Mouse (Mus musculus) induced T-regulatory cell, adult 2 months (primary cell): ENCODE measurements around the gene Prkd2.
A peak's percentile ranks its signal among the peaks of the same experiment; 100 is the strongest.

Experiments used
- DNase-seq: peaks from one replicate; pipeline ENCODE4 v3.0.0-alpha.2; 2012; ENCODE audit warnings: low read depth

Prkd2 gene

DNA sequence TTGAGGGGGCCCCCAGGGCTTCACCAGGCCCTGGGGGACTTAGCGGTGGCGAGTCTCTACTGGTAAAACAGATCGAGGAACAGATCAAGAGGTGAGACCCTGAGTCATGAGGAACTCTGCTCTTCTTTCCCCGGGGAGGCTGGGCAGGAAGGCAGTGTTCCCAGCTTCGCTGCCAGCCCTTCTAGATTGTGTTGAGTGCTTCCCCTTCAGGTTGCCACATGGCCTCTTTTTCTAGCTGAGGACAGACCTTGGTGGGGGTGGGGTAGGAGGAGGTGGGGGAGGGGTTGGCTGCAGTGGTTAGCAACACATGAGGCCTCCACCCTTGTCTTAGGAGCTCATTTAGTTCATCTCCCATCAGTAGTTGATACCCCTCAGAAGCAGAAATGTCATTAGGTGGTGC lies 16.1 kb upstream of the Prkd2 start:
- DNase-seq: no peak

GRCm38 (mm10) chr7:16827274-16827673 lies 15.4 kb upstream of the Prkd2 start:
- DNase-seq: peak; percentile 62

DNA sequence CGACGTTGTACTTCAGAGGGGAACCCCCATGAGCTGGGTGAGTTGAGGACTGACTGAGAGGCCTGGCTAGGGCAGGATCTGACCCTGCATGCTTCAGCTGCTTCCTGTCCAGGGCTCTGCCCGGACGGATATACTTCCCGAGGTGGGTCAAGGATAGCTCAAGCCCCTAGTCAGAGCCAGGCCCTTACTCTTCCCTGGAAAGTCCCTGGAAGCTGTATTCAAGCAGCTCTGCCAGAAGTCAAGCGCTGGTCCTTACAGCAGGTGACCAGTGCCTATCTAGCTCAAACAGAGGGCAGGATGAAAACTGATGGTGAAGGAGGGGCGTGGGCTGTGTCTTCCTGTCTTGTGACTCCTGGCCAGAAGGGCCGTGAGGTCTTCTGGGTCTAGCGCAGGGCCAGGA lies 12.3 kb upstream of the Prkd2 start:
- no peak for DNase-seq

- DNase-seq: no peak
Measured at GRCm38 (mm10) chr7:16837916-16838803, 4.5 kb upstream of the Prkd2 start.

DNA sequence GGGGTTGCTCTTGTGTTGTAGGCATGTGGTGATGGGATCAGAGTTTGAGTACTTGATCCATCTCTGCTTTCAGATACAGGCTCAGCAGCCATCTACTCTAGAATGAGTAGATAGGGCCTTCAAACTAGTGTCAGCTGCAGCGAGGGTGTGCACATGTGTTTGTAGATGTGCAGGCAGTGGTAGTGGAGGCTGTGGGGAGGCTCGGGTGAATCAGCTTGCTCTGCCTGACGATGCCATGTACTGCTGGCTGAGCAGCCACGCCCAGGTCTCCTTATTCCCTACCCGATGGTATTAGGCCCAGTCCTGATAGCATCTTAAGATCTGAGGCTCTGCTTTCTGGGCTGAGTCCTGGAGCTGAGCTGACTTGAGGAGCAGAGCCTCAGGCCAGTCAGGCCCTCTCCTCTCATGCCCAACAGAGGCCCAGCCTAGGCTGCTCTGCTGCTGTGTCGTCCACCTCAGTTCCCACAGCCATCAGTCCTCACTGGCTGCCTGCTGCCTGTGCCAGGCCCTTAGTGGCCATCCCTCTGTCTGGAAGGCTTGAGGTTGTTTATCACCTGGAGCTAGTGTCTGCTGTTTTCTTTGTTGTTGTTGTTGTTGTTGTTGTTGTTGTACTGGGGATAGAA lies 3.8 kb upstream of the Prkd2 start:
- no peak for DNase-seq

DNA sequence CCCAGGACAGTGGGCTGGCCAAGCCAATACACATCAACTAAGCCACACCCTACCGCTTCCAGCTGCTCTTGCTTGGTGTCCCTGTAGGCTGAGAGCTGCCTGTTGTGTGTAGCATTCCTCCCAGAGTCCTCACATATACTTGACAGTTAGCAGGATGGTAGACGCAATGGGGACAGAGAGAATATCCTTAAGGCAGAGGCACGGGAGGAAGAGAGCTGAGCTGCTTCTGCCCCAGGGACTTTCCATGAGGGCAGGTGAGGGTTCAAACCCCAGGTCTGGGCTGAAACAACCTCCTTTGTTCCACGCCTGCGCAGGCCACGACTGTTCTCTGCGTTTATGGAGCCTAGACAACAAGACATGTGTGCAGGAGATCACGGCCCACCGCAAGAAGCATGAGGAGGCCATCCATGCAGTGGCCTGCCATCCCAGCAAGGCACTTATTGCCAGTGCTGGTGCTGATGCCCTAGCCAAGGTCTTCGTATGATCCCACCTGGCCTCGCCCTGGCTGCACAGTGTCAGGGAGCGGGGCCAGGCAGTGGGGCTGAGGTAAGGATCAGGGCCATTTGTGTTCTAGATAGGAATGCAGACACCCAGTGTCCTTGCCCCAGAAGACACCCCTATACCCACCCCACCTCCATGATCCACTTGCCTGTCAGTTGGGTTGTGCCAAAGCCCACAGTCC lies 3.1 kb upstream of the Prkd2 start:
- DNase-seq: no peak

GRCm38 (mm10) chr7:16840109-16840491 lies 2.6 kb upstream of the Prkd2 start:
- DNase-seq: no peak

- no peak for DNase-seq
Measured at GRCm38 (mm10) chr7:16841078-16841477, 1.6 kb upstream of the Prkd2 start.

GRCm38 (mm10) chr7:16841561-16842560 lies 841 bp upstream of the Prkd2 start:
- DNase-seq: peak; percentile 89

DNA sequence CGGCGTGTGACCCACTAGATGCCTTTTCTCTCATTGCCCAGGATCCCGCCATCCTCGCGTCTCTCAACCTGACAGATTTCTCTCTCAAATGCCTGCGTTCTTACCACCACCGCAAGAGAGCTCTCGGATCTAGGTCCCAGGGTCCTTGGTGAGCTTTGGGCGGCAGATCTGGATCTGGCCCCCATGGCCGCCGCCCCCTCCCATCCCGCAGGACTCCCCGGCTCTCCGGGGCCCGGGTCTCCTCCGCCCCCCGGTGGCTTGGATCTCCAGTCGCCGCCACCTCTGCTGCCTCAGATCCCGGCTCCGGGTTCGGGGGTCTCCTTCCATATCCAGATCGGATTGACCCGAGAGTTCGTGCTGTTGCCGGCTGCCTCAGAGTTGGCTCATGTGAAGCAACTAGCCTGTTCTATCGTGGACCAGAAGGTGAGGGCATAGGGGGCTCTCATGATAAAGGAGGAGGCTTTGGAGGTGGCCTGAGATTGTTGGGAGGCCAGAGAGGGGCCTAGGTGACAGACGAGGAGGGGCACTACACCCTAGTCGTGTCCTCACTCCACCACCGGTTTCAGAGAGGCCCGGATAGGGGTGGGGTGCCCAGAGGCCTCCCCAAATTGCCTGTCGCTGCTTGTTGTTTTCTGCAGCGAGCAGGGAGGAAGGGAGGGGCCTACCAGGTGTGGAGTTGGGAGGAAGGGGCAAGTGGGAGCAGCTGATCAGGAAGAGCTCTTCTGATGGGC lies 904 bp downstream of the Prkd2 start:
- peak; percentile 74 for DNase-seq

GRCm38 (mm10) chr7:16844696-16845071 lies 2.0 kb downstream of the Prkd2 start:
- DNase-seq: peak; percentile 35

- DNase-seq: peak; percentile 83
Measured at GRCm38 (mm10) chr7:16845072-16845819, 2.5 kb downstream of the Prkd2 start.

GRCm38 (mm10) chr7:16845820-16846167 lies 3.1 kb downstream of the Prkd2 start:
- DNase-seq: no peak

- DNase-seq: no peak
Measured at GRCm38 (mm10) chr7:16846775-16847174, 4.1 kb downstream of the Prkd2 start.

- DNase-seq: no peak
Measured at GRCm38 (mm10) chr7:16847507-16847906, 4.8 kb downstream of the Prkd2 start.

- DNase-seq: peak; percentile 70
Measured at GRCm38 (mm10) chr7:16848579-16848978, 5.9 kb downstream of the Prkd2 start.

GRCm38 (mm10) chr7:16851636-16852035 lies 8.9 kb downstream of the Prkd2 start:
- DNase-seq: no peak

DNA sequence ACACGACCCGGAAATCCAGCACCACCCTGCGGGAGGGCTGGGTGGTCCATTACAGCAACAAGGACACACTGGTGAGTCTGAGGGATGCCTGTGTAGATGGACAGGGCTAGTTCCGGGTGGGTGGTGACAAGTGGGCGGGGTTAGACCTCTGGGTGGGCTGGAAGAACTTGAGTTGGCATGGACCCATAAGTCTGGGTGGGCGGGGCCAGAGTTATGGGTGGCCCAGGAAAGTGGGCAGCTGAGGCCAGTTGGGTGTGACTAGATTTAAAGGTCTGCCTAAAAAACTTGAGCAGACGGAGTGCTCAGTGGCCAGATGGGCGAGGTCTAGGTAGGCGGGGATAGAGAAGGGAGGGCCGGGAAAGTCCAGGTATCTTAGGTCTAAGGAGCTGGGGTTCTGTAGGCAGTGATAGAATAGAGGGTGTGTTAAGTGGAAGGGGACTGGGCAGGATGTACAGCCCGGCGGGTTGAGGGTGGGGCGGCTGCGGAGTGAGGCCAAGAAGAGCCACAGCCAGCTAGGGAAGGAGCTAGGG lies 10.7 kb downstream of the Prkd2 start:
- DNase-seq: no peak

GRCm38 (mm10) chr7:16858336-16858735 lies 15.6 kb downstream of the Prkd2 start:
- DNase-seq: peak; percentile 74
